Mouse (Mus musculus) MEL (cell line): ENCODE data around the gene Phykpl. TPM values are rescaled to one million over a fixed set of nuclear protein-coding genes. Genes with fewer than 3 reads are reported as not detected.

Experiments used
- DNase-seq: peaks from one replicate; pipeline ENCODE4 v3.0.0; 2011; ENCODE audit warnings: low read depth, low spot score
- H3K27ac ChIP-seq: 2 replicates; pipeline ENCODE4 v1.5.1; 2012; ENCODE audit warnings: low read depth, mild to moderate bottlenecking, control low read depth, low read length, moderate library complexity; ENCODE audit not compliant: control insufficient read depth
- H3K27me3 ChIP-seq, 2 experiments: fragments of 150-350 bp in 1 of 2; sonication (generic) in 1 of 2; 2 replicates each; pipeline ENCODE4 v1.6.1; 2012; ENCODE audit warnings: low read length in 2 of 2, mild to moderate bottlenecking in 2 of 2, improper control_type of control experiment in 1 of 2, moderate library complexity in 1 of 2; ENCODE audit not compliant: insufficient read depth in 2 of 2, control insufficient read depth in 1 of 2
- H3K36me3 ChIP-seq, 2 experiments: 2 replicates each; pipeline ENCODE4 v1.6.1; 2012 to 2014; ENCODE audit warnings: low read length in 2 of 2, improper control_type of control experiment in 1 of 2, inconsistent platforms in 1 of 2, mild to moderate bottlenecking in 1 of 2; ENCODE audit not compliant: insufficient read depth in 2 of 2, control insufficient read depth in 1 of 2
- H3K4me1 ChIP-seq, 2 experiments: fragments of 150-350 bp in 1 of 2; sonication (generic) in 1 of 2; 2 replicates each; pipeline ENCODE4 v1.6.1; 2012; ENCODE audit warnings: low read length in 2 of 2, improper control_type of control experiment in 1 of 2, mild to moderate bottlenecking in 1 of 2; ENCODE audit not compliant: insufficient read depth in 2 of 2, control insufficient read depth in 1 of 2
- H3K4me3 ChIP-seq, 2 experiments: fragments of 150-350 bp in 1 of 2; sonication (generic) in 1 of 2; 2 replicates each; pipeline ENCODE4 v1.5.1; 2012; ENCODE audit warnings: low read depth in 2 of 2, low read length in 2 of 2, mild to moderate bottlenecking in 2 of 2, moderate library complexity in 2 of 2, control low read depth in 1 of 2, improper control_type of control experiment in 1 of 2; ENCODE audit not compliant: control insufficient read depth in 1 of 2, insufficient read depth in 1 of 2
- H3K79me2 ChIP-seq: 2 replicates; pipeline ENCODE4 v1.6.1; 2012; ENCODE audit warnings: mild to moderate bottlenecking, low read length, moderate library complexity; ENCODE audit not compliant: control insufficient read depth, poor library complexity, insufficient read depth
- H3K9ac ChIP-seq: 2 replicates; pipeline ENCODE4 v1.6.1; 2012; ENCODE audit warnings: low read depth, mild to moderate bottlenecking, control low read depth, low read length, moderate library complexity; ENCODE audit not compliant: control insufficient read depth, poor library complexity, severe bottlenecking
- H3K9me3 ChIP-seq: fragments of 150-350 bp; sonication (generic); replicated peaks from 2 replicates; pipeline ENCODE4 v1.6.1; 2012; ENCODE audit warnings: mild to moderate bottlenecking, low read length, improper control_type of control experiment, moderate library complexity; ENCODE audit not compliant: insufficient read depth
- CHD2 ChIP-seq: IDR thresholded peaks from 2 replicates; pipeline ENCODE4 v1.6.1; 2011; ENCODE audit warnings: low read length, improper control_type of control experiment
- E2F4 ChIP-seq: IDR thresholded peaks from 2 replicates; pipeline ENCODE4 v1.6.1; 2011; ENCODE audit warnings: low read depth, low read length, improper control_type of control experiment, borderline replicate concordance
- ELF1 ChIP-seq: IDR thresholded peaks from 2 replicates; pipeline ENCODE4 v1.6.1; 2014; ENCODE audit warnings: low read depth, mild to moderate bottlenecking, inconsistent platforms, low read length, improper control_type of control experiment, moderate library complexity
- EP300 ChIP-seq, 2 experiments: IDR thresholded peaks; 2 replicates each; pipeline ENCODE4 v1.6.1; 2011; ENCODE audit warnings: improper control_type of control experiment in 2 of 2, low read length in 2 of 2, low read depth in 1 of 2, mild to moderate bottlenecking in 1 of 2
- ETS1 ChIP-seq: IDR thresholded peaks from 2 replicates; pipeline ENCODE4 v1.6.1; 2012; ENCODE audit warnings: low read depth, mild to moderate bottlenecking, inconsistent platforms, low read length, improper control_type of control experiment, moderate library complexity
- HCFC1 ChIP-seq: IDR thresholded peaks from 2 replicates; pipeline ENCODE4 v1.6.1; 2012; ENCODE audit warnings: low read depth, mild to moderate bottlenecking, inconsistent platforms, low read length, improper control_type of control experiment, moderate library complexity
- JUND ChIP-seq: IDR thresholded peaks from 2 replicates; pipeline ENCODE4 v1.6.1; 2011; ENCODE audit warnings: low read depth, mild to moderate bottlenecking, improper control_type of control experiment, low read length
- KAT2A ChIP-seq: conservative IDR thresholded peaks from 2 replicates; pipeline ENCODE4 v1.6.1; 2012; ENCODE audit warnings: low read depth, low read length, improper control_type of control experiment, inconsistent platforms
- MAFK ChIP-seq: IDR thresholded peaks from 2 replicates; pipeline ENCODE4 v1.6.1; 2011; ENCODE audit warnings: low read depth, mild to moderate bottlenecking, low read length, improper control_type of control experiment, borderline replicate concordance
- MAX ChIP-seq: IDR thresholded peaks from 2 replicates; pipeline ENCODE4 v1.6.1; 2011; ENCODE audit warnings: low read length, improper control_type of control experiment
- MXI1 ChIP-seq: IDR thresholded peaks from 2 replicates; pipeline ENCODE4 v1.6.1; 2011; ENCODE audit warnings: mild to moderate bottlenecking, low read depth, low read length, improper control_type of control experiment
- MYC ChIP-seq: IDR thresholded peaks from 2 replicates; pipeline ENCODE4 v1.6.1; 2011; ENCODE audit warnings: low read depth, mild to moderate bottlenecking, low read length, improper control_type of control experiment, moderate library complexity
- NELFE ChIP-seq: IDR thresholded peaks from 2 replicates; pipeline ENCODE4 v1.6.1; 2011; ENCODE audit warnings: low read depth, low read length, improper control_type of control experiment
- POLR2A ChIP-seq, 2 experiments: IDR thresholded peaks; 2 replicates each; pipeline ENCODE4 v1.6.1; 2011 to 2012; ENCODE audit warnings: low read length in 2 of 2, mild to moderate bottlenecking in 2 of 2, control low read depth in 1 of 2, improper control_type of control experiment in 1 of 2, low read depth in 1 of 2, moderate library complexity in 1 of 2; ENCODE audit not compliant: control insufficient read depth in 1 of 2, insufficient read depth in 1 of 2, poor library complexity in 1 of 2
- POLR2AphosphoS2 ChIP-seq: IDR thresholded peaks from 2 replicates; pipeline ENCODE4 v1.6.1; 2011; ENCODE audit warnings: low read length, improper control_type of control experiment
- POLR2AphosphoS5 ChIP-seq: IDR thresholded peaks from 2 replicates; pipeline ENCODE4 v1.6.1; 2012; ENCODE audit warnings: low read depth, borderline replicate concordance, mild to moderate bottlenecking, inconsistent platforms, low read length, moderate library complexity, mixed read lengths
- RCOR1 ChIP-seq: IDR thresholded peaks from 2 replicates; pipeline ENCODE4 v1.6.1; 2012; ENCODE audit warnings: low read depth, mild to moderate bottlenecking, inconsistent platforms, low read length, improper control_type of control experiment
- SIN3A ChIP-seq: IDR thresholded peaks from 2 replicates; pipeline ENCODE4 v1.6.1; 2012; ENCODE audit warnings: low read length, improper control_type of control experiment, inconsistent platforms
- TAL1 ChIP-seq: IDR thresholded peaks from 2 replicates; pipeline ENCODE4 v1.6.1; 2012; ENCODE audit warnings: mild to moderate bottlenecking, inconsistent platforms, low read length, moderate library complexity, mixed read lengths
- TBP ChIP-seq: IDR thresholded peaks from 2 replicates; pipeline ENCODE4 v1.8.0; 2011; ENCODE audit warnings: low read depth, low read length, improper control_type of control experiment
- TCF12 ChIP-seq: IDR thresholded peaks from 2 replicates; pipeline ENCODE4 v1.6.1; 2014; ENCODE audit warnings: low read depth, mild to moderate bottlenecking, inconsistent platforms, low read length, improper control_type of control experiment, moderate library complexity
- ZMIZ1 ChIP-seq: IDR thresholded peaks from 2 replicates; pipeline ENCODE4 v1.6.1; 2012; ENCODE audit warnings: low read depth, mild to moderate bottlenecking, inconsistent platforms, low read length, improper control_type of control experiment, moderate library complexity
- polyA plus RNA-seq, 2 experiments: library from polyadenylated mRNA; stranded (reverse) in 1 of 2; unstranded in 1 of 2; fragments of >175 nt in 1 of 2; fragments of >200 nt in 1 of 2; gene quantifications; 2 replicates each; pipeline versions ENCODE4 v1.2.1 to v1.2.4; 2012; ENCODE audit warnings: low replicate concordance in 2 of 2, low read depth in 1 of 2; ENCODE audit not compliant: insufficient read length in 2 of 2, insufficient read depth in 1 of 2, missing spikeins in 1 of 2
- total RNA-seq: library from RNA; depleted of rRNA; stranded (reverse); fragments of 300-350 nt; gene quantifications from 2 replicates; pipeline ENCODE4 v1.2.3, GENCODE M21; 2012

Gene Phykpl
- total and polyA plus RNA-seq, 3 experiments = 22.7 to 23.0 TPM; not detected in 1

DNA sequence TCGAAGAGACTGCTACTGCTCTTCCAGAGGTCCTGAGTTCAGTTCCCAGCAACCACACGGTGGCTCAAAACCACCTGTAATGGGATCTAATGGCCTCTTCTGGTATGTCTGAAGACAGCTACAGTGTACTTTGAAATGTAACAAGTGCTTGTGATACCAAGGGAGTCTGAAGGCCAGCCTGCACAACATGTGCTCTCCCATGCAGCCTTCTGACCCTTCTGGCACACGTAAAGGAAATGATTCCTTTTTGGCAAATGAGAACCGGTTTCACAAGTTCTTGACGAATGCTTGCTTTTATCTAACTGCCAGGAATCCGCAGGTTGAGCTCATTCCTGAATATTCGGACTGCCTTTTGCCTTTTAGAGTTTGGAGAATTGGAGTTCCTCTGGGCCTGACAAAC lies 30.6 kb downstream of the Phykpl start:
- Histone ChIP-seq H3K9me3 (no peaks in the 10 kb centered on the region), H3K4me1 (peaks cover 5 to 25% of the 10 kb centered on the region in 2 experiments), H3K9ac (peak overlapping the region; percentile 81), H3K4me3 (peak overlapping the region; percentile 71 to 75), H3K36me3 (peaks cover 0 to 10% of the 10 kb centered on the region in 2 experiments; a peak in 2 of 4 replicates), H3K27me3 (no peaks in the 10 kb centered on the region), H3K79me2 (peaks cover 8% of the 10 kb centered on the region), H3K27ac (peak overlapping the region; percentile 83)
- DNase-seq = peak; percentile 69
- TF ChIP-seq SIN3A = no peak
- TF ChIP-seq JUND = 0 out of 2 replicates have a peak, but pooled peaks have one; percentile 13
- TF ChIP-seq EP300 (IDR thresholded peaks at IDR 0.05; ENCODE audit: low read depth in 1 of 2, low read length in 2 of 2) = 0 out of 4 replicates have a peak, but pooled peaks of 1 of the 2 experiments have one; percentile 17
- TF ChIP-seq MAFK = no peak
- TF ChIP-seq MYC = peak; percentile 68
- peak; percentile 56 for TF ChIP-seq MAX

DNA sequence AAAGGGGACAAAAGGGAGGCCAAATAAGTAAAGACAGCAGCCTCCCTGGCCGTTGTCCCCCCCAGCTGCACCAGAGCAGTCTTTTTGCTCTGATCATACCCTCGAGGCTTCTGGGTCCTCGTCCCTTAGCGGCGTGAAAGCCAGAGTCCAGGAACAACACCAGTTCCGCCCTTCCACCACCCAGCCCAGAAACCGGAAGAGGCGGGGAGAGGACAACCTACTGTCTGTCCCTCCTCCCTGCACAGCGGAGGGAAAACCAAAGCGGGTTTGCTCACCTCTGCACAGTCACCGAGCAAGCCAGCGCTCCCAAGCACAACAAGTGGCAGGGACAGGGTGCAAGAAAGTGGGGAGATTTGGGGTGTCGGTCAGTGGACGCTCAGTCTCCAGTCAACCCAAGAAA lies 31.0 kb downstream of the Phykpl start:
- H3K27ac ChIP-seq = peak overlapping the region; percentile 83
- H3K27me3 ChIP-seq = no peaks in the 10 kb centered on the region
- TF ChIP-seq KAT2A (no peak), MYC (no peak; the same call in 1 of the 2 replicates), HCFC1 (peak; percentile 82), TBP (peak; percentile 83), POLR2AphosphoS2 (peak; percentile 97), RCOR1 (no peak), NELFE (peak; percentile 96), MXI1 (peak; percentile 75; the same call in 1 of the 2 replicates), E2F4 (no peak), ZMIZ1 (peak; percentile 92; the same call in 1 of the 2 replicates), ELF1 (peak; percentile 98), ETS1 (peak; percentile 31; the same call in 1 of the 2 replicates), SIN3A (peak; percentile 89), TAL1 (no peak), TCF12 (peak; percentile 65), POLR2AphosphoS5 (peak; percentile 53; the same call in 1 of the 2 replicates), MAFK (no peak), CHD2 (no peak), POLR2A (IDR thresholded peaks at IDR 0.05; ENCODE audit: control insufficient read depth in 1 of 2, insufficient read depth in 1 of 2, low read depth in 1 of 2, low read length in 2 of 2, poor library complexity in 1 of 2) (peak; percentile 74 to 99; a peak in 3 of 4 replicates), EP300 (IDR thresholded peaks at IDR 0.05; ENCODE audit: low read depth in 1 of 2, low read length in 2 of 2) (no peak)
- H3K4me3 ChIP-seq = peak overlapping the region; percentile 71 to 75
- DNase-seq = peak; percentile 97
- H3K9me3 ChIP-seq = no peaks in the 10 kb centered on the region
- peak overlapping the region; percentile 81 for H3K9ac ChIP-seq
- H3K4me1 ChIP-seq = peaks cover 5 to 25% of the 10 kb centered on the region in 2 experiments
- peaks cover 0 to 10% of the 10 kb centered on the region in 2 experiments; a peak in 2 of 4 replicates for H3K36me3 ChIP-seq
- H3K79me2 ChIP-seq = peaks cover 13% of the 10 kb centered on the region
